Mouse (Mus musculus) layer of hippocampus, adult 11-12 months (tissue): ENCODE results near the gene Wdr4.
"Not testable (repeated sequence)": the region's sequence is repeated elsewhere in the genome, so short reads cannot be mapped to it uniquely, and the experiment has no call there.

Experiments
- DNase-seq: peaks from one replicate; pipeline ENCODE4 v3.0.0; 2022; ENCODE audit warnings: low spot score

Gene Wdr4

GRCm38 (mm10) chr17:31519946-31520838, at the start of gene Wdr4, which contains the start of gene Ndufv3:
Gene Wdr4 (minus strand): TSS chr17:31519980.
Gene Ndufv3 (plus strand): TSS chr17:31520115.
- DNase-seq: peak; percentile 99

GRCm38 (mm10) chr17:31566276-31566675, 46.5 kb upstream of the Wdr4 start:
- DNase-seq: no peak

- peak; percentile 66 for DNase-seq
These were observed 45.6 kb upstream of the Wdr4 start for GRCm38 (mm10) chr17:31565141-31566056.

GRCm38 (mm10) chr17:31564858-31565140, 45.0 kb upstream of the Wdr4 start:
- DNase-seq: no peak

GRCm38 (mm10) chr17:31564015-31564857, 44.5 kb upstream of the Wdr4 start, which contains the start of gene Pknox1:
Gene Pknox1 (plus strand): TSS chr17:31564734.
- DNase-seq: peak; percentile 100

- DNase-seq: peak; percentile 55
These were observed 43.8 kb upstream of the Wdr4 start for GRCm38 (mm10) chr17:31563632-31564014.

- DNase-seq: no peak
These were observed 39.4 kb upstream of the Wdr4 start for GRCm38 (mm10) chr17:31559021-31559789.

- no peak for DNase-seq
These were observed 38.3 kb upstream of the Wdr4 start for GRCm38 (mm10) chr17:31557947-31558542.

GRCm38 (mm10) chr17:31557124-31557880, 37.5 kb upstream of the Wdr4 start:
- DNase-seq: no peak

GRCm38 (mm10) chr17:31556253-31556652, 36.5 kb upstream of the Wdr4 start:
- DNase-seq: no peak

- not testable (repeated sequence) for DNase-seq
These were observed 32.8 kb upstream of the Wdr4 start for GRCm38 (mm10) chr17:31552601-31553000.

- DNase-seq: no peak
These were observed 29.6 kb upstream of the Wdr4 start for GRCm38 (mm10) chr17:31549389-31549788.

GRCm38 (mm10) chr17:31547974-31548373, 28.2 kb upstream of the Wdr4 start:
- no peak for DNase-seq

- no peak for DNase-seq
These were observed 26.8 kb upstream of the Wdr4 start for GRCm38 (mm10) chr17:31546444-31547196.

GRCm38 (mm10) chr17:31543574-31543973, 23.8 kb upstream of the Wdr4 start:
- no peak for DNase-seq

- DNase-seq: no peak
These were observed 21.7 kb upstream of the Wdr4 start for GRCm38 (mm10) chr17:31541460-31541831.

GRCm38 (mm10) chr17:31540809-31541459, 21.2 kb upstream of the Wdr4 start:
- no peak for DNase-seq

GRCm38 (mm10) chr17:31540101-31540500, 20.3 kb upstream of the Wdr4 start:
- DNase-seq: no peak
